Mouse (Mus musculus): ENCODE measurements around the gene Ube2d3. TPM values are rescaled to one million over a fixed set of nuclear protein-coding genes. Genes with fewer than 3 reads are reported as not detected.
A peak's percentile ranks its signal among the peaks of the same experiment; 100 is the strongest.

Gene Ube2d3
- polyA plus RNA-seq, 1 experiment, result 391 TPM

DNA sequence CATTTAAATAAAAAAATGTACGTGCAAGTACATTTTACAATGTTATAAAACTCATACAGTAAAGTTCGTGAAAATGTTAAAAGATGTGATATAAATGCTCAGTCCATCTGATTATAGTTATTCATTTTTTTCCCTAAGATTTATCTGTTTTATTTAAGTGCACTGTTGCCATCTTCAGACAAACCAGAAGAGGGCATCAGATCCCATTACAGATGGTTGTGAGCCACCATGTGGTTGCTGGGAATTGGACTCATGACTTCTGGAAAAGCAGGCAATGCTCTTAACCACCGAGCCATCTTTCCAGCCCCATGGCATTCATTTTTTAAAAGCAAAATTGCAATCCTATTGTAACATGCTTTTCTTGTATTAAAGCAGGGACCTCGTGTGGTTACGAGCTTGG lies 28.7 kb upstream of the Ube2d3 start:
- TF ChIP-seq FLI1 (IDR thresholded peaks at IDR 0.05; ENCODE audit: low read length) (no peak), GATA1 (IDR thresholded peaks at IDR 0.05; ENCODE audit: borderline replicate concordance, low read length) (no peak)
- Histone ChIP-seq H3K9me3 (peaks cover 4% of the 10 kb centered on the region), H3K4me1 (peaks cover 26% of the 10 kb centered on the region), H3K4me3 (replicated peaks) (no peak overlapping the region), H3K36me3 (replicated peaks; ENCODE audit: low read length) (peaks cover 70% of the 10 kb centered on the region), H3K27me3 (replicated peaks) (no peaks in the 10 kb centered on the region)

DNA sequence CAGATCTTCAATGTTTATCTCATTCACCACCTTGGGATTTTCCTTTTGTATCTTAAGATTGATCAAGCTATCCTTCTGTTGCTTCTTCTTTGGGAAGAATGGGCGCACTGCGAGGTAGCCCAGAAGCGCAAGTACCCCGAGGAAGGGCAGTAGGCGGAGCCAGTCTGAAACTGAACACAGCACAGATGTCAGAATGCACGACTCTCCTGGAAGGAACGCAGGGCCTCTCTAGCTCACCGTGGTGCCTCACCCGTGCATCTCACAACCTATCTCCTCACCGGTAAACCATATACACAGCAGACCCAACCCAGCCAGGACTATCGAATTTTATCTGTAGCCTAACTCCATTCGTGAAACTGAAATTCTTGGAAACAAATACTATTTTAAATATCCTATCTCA lies 26.9 kb upstream of the Ube2d3 start:
- peaks cover 33% of the 10 kb centered on the region for H3K4me1 ChIP-seq
- no peaks in the 10 kb centered on the region for H3K27me3 ChIP-seq (replicated peaks)
- no peak overlapping the region for H3K4me3 ChIP-seq (replicated peaks)
- peaks cover 4% of the 10 kb centered on the region for H3K9me3 ChIP-seq
- no peak for TF ChIP-seq GATA1 (IDR thresholded peaks at IDR 0.05; ENCODE audit: borderline replicate concordance, low read length)
- TF ChIP-seq FLI1 (IDR thresholded peaks at IDR 0.05; ENCODE audit: low read length), result no peak
- peaks cover 68% of the 10 kb centered on the region for H3K36me3 ChIP-seq (replicated peaks; ENCODE audit: low read length)

DNA sequence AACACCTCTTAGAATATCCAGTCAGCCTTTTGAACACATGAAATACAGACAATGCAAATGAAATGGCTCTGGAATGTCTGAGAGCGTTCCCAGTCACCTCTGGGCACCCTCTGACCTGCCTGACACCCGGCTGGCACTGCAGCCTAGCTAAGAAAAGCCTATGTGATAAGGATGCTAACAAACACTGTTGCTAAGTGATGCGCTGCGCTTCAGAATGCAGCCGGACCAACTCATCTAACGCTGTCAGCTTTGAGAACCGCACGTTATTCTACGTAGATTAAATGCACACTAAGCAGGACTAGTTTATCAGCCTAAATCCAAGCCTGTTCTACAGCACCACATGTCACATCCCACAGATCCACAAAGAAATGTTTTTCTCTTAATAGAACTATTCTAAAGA lies 26.1 kb upstream of the Ube2d3 start:
- peaks cover 4% of the 10 kb centered on the region for H3K9me3 ChIP-seq
- no peaks in the 10 kb centered on the region for H3K27me3 ChIP-seq (replicated peaks)
- peaks cover 40% of the 10 kb centered on the region for H3K4me1 ChIP-seq
- peaks cover 67% of the 10 kb centered on the region for H3K36me3 ChIP-seq (replicated peaks; ENCODE audit: low read length)
- H3K4me3 ChIP-seq (replicated peaks), result no peak overlapping the region
- TF ChIP-seq FLI1 (IDR thresholded peaks at IDR 0.05; ENCODE audit: low read length) (no peak), GATA1 (IDR thresholded peaks at IDR 0.05; ENCODE audit: borderline replicate concordance, low read length) (no peak)

DNA sequence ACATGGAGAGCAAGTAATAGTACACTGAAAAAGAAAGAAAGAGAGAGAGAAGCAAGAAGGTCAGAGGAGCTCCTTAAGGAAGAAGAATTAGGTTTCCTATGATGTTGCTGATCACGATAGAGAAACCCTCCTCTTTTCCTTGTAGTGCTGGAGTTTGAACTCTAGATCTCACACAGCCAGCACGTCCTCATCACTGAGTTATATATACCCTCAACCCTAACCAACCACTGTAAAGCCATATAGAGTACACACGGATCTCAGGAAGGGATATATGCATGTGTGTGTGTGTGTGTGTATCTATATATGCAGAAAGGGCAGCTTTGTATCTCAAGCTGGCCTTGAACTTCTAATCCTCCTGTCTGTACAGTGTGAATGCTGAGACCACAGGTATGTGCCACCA lies 20.7 kb upstream of the Ube2d3 start:
- peaks cover 73% of the 10 kb centered on the region for H3K4me1 ChIP-seq
- H3K9me3 ChIP-seq, result no peaks in the 10 kb centered on the region
- TF ChIP-seq FLI1 (IDR thresholded peaks at IDR 0.05; ENCODE audit: low read length) (no peak), GATA1 (IDR thresholded peaks at IDR 0.05; ENCODE audit: borderline replicate concordance, low read length) (no peak)
- H3K4me3 ChIP-seq (replicated peaks), result no peak overlapping the region
- peaks cover 36% of the 10 kb centered on the region for H3K36me3 ChIP-seq (replicated peaks; ENCODE audit: low read length)
- H3K27me3 ChIP-seq (replicated peaks), result no peaks in the 10 kb centered on the region

DNA sequence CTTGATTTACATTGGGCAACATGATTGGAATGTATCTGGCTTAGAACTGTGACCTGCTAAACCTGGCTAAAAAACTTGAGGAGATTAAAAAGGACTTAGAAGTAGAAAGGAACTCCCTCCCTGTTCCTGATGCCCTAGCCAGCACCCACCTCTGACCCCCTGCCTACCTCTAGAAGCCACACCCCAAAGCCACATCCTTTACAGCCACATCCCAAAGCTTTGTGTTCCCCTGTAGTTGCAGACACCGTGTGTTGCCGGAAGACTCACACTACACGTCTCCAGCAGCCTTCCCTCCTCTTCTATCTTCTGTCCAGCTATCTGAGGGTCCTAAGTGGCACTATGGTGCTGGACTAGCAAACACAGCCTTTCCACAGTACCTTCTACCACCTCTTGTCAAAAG lies 20.1 kb upstream of the Ube2d3 start:
- peaks cover 70% of the 10 kb centered on the region for H3K4me1 ChIP-seq
- no peaks in the 10 kb centered on the region for H3K9me3 ChIP-seq
- no peaks in the 10 kb centered on the region for H3K27me3 ChIP-seq (replicated peaks)
- TF ChIP-seq FLI1 (IDR thresholded peaks at IDR 0.05; ENCODE audit: low read length), result no peak
- no peak for TF ChIP-seq GATA1 (IDR thresholded peaks at IDR 0.05; ENCODE audit: borderline replicate concordance, low read length)
- H3K36me3 ChIP-seq (replicated peaks; ENCODE audit: low read length), result peaks cover 32% of the 10 kb centered on the region
- peak overlapping the region; percentile 82 for H3K4me3 ChIP-seq (replicated peaks)

DNA sequence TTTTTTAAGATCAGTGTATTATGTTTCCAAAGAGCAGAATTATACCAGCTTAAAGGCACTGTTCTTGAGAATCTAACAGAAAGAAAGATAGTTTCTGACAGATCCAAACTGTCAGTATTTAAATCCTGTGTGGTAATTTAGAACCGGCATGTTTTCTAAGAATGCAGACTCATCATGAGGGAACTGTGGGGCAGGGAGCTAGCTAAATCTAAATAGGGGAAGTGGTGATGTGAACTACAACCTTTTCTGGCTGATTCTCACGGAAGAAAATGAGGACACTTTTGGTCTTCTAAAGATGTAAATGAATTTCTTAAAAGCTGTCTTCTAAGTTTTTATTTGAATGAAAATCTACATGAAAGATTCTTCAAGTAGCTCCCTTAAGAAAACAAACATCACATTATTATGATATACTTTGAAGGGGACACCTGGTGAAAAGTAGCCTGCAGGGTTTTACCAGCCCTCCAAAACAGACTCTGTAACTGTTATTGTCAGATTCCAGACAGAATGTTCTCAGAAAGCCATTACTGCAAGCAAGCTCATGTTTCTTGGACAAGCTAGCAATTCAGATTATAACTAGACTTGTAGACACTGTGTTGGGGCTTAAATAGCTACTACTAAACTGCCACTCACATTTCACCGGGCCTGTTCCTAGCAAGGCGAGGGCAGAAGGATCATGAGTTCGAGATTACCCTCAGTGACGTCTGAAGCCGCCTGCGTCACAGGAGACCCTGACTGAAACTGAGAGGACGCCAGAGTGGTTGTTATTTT lies 17.2 kb upstream of the Ube2d3 start:
- Histone ChIP-seq H3K27me3 (replicated peaks) (no peaks in the 10 kb centered on the region), H3K4me3 (replicated peaks) (peak overlapping the region; percentile 97), H3K4me1 (peaks cover 63% of the 10 kb centered on the region)

DNA sequence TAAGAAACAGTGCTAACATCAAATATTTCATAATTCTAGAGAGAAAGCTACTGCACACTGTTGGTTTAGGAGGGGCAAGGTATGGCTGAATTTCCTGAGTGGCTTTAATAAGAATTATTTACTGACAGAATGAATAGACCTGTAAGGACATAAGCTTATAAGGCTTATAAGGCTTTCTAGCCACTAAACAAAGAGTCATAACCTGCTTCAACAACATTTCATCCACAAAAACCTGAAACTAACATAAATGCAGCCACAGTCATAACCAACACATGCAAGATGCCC lies 16.7 kb upstream of the Ube2d3 start:
- TF ChIP-seq GATA1 (IDR thresholded peaks at IDR 0.05; ENCODE audit: borderline replicate concordance, low read length) (no peak), FLI1 (IDR thresholded peaks at IDR 0.05; ENCODE audit: low read length) (no peak)
- H3K9me3 ChIP-seq, result no peaks in the 10 kb centered on the region
- H3K36me3 ChIP-seq (replicated peaks; ENCODE audit: low read length), result peaks cover 13% of the 10 kb centered on the region
- H3K27me3 ChIP-seq (replicated peaks), result no peaks in the 10 kb centered on the region
- H3K4me3 ChIP-seq (replicated peaks), result peak overlapping the region; percentile 97
- peaks cover 60% of the 10 kb centered on the region for H3K4me1 ChIP-seq

More for the DNA sequence above, 17.2 kb upstream of the Ube2d3 start:
- Histone ChIP-seq H3K36me3 (replicated peaks; ENCODE audit: low read length) (peaks cover 16% of the 10 kb centered on the region), H3K9me3 (no peaks in the 10 kb centered on the region)
- TF ChIP-seq FLI1 (IDR thresholded peaks at IDR 0.05; ENCODE audit: low read length) (no peak), GATA1 (IDR thresholded peaks at IDR 0.05; ENCODE audit: borderline replicate concordance, low read length) (no peak)

DNA sequence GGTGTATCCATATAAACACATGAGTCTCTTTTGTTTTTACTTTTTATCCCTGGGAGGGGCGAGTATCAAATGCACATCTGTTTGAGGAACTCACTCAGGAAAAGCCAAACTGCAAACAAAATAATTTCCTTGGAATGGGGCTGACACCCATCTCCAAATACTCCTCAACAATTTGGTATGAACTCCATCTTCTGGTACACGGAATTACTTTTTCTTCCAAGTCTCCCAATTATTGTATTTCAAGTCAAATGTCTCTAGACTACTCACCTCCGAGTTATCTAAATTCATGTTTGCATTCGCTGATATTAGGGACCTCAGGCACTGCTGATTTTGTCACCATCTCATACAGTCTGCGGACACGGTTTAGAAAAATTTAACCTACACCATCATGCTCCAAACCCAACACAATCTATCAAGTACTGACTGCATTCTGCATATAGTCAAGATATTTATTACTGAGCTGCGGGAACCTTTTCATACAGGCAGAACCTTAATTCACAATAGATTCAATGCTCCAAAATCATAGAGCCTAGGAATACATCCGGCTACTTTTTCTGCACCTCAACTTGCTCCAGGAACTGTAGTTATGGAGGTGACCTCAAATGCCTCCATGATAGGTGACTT lies 15.6 kb upstream of the Ube2d3 start:
- TF ChIP-seq GATA1 (IDR thresholded peaks at IDR 0.05; ENCODE audit: borderline replicate concordance, low read length) (no peak), FLI1 (IDR thresholded peaks at IDR 0.05; ENCODE audit: low read length) (no peak)
- peaks cover 52% of the 10 kb centered on the region for H3K4me1 ChIP-seq
- H3K4me3 ChIP-seq (replicated peaks), result peak overlapping the region; percentile 97
- H3K36me3 ChIP-seq (replicated peaks; ENCODE audit: low read length), result peaks cover 6% of the 10 kb centered on the region
- H3K27me3 ChIP-seq (replicated peaks), result no peaks in the 10 kb centered on the region
- H3K9me3 ChIP-seq, result no peaks in the 10 kb centered on the region

DNA sequence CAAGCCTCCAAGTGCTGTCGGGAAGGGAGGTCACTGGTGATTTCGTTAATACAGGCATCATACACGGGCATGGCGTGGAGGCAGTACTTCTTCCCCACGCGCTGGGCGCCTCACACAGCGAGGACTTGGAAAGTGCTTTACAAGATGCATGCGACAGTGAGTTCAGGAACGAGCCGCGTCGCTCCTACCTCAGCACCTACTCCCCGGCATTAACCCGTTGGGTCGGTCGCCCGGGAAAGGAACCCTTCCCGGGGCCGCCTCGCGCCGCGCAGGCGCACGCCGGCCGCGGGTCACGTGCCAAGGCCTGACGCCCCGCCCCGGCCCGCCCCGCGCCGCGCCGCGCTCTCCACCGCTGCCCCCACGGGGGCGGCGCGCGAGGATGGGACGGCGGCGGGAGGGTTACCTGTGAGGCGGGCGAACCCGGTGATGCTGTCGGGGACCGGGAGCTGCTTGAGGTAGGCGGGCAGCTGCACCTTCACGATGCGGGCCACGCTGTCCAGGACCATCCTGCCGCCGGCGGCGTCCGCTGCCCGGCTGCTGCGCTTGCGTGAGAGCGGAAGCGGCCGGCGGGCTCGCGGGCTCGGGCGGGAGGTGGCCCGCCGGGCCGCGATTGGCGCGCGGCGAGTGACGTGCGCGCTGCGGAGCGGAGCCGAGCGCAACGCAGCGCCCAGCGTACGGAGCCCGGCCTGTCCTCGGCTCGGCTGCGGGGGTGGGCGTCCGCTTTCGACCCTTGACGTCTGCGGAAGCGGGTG lies 14.9 kb upstream of the Ube2d3 start:
- Histone ChIP-seq H3K4me1 (peaks cover 48% of the 10 kb centered on the region), H3K36me3 (replicated peaks; ENCODE audit: low read length) (peaks cover 7% of the 10 kb centered on the region), H3K9me3 (no peaks in the 10 kb centered on the region), H3K4me3 (replicated peaks) (peak overlapping the region; percentile 97), H3K27me3 (replicated peaks) (no peaks in the 10 kb centered on the region)
- TF ChIP-seq GATA1 (IDR thresholded peaks at IDR 0.05; ENCODE audit: borderline replicate concordance, low read length) (no peak), FLI1 (IDR thresholded peaks at IDR 0.05; ENCODE audit: low read length) (no peak)

Data from megakaryocyte, embryonic 14.5 days (primary cell).